Mouse (Mus musculus) brain, embryonic 14.5 days (tissue): ENCODE results near the gene Abi1.

Experiments used
- CTCF ChIP-seq: fragments of 200-500 bp; IDR thresholded peaks from 2 replicates; pipeline ENCODE4 v1.5.1; 2012; ENCODE audit warnings: inconsistent platforms, mild to moderate bottlenecking, moderate library complexity, borderline replicate concordance; ENCODE audit not compliant: insufficient read depth, insufficient read length; ENCODE audit errors: extremely low read depth
- POLR2A ChIP-seq: fragments of 200-500 bp; IDR thresholded peaks from 2 replicates; pipeline ENCODE4 v1.6.1; 2012; ENCODE audit warnings: mild to moderate bottlenecking, inconsistent platforms, borderline replicate concordance; ENCODE audit not compliant: poor library complexity, insufficient read depth, insufficient read length, severe bottlenecking; ENCODE audit errors: extremely low read depth

DNA sequence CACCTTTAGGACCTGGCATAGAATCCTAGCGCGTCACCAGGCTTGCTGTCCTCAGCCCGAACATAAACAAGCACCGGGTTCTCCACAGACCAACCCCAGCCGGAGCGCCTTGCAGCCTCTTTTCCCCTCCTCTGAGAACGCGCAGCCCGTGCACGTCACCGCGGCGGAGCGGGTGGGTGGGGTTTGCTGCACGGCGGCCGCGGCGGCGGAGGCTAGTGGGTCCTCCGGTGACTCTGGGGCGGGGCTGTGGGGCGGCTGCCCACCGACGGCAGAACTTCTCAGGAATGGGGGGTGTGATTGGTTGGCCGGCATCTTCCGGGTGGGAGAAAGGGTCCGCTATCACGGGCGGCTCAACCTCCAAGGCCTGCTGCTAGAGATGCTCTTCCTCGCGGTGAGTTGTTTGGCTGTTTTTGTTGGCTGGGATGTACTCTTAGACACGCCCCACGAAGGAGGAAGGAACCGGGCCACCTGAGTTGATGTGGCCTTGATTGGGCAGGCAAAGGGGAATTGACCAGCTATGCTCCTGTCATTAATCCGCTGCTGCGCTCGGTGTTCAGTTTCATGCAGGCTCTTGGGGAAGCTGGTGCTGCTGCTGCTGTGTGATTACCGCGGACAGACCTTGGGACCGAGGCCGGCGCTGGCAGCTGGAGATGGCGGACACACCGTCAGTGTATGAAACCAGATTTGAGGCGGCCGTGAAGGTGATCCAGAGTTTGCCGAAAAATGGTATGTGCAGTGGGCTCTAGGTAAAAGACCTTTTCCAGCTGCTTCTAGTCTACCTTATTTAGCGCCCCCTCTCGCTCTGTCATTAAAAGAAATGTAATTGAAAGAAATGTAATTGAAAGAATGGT lies 29.1 kb upstream of the Abi1 start:
- peak; percentile 74 for TF ChIP-seq POLR2A
- TF ChIP-seq CTCF: no peak
